15 mouse cellular contexts compared by ENCODE assay signal in genomic region chr11:22170962-22171638, GRCm38 (mm10).
A peak's percentile ranks its signal among the peaks of the same experiment; 100 is the strongest.
DNase-seq lines count a peak whose midpoint lies in the region; ATAC-seq lines count a peak whose summit lies in the region.
"Had no signal": no experiment of that assay in that cellular context is flagged by ENCODE, and none has a peak within 500 bp of the region (broad histone marks: within the 10 kb centered on the region; RNA-seq: fewer than 3 reads in every experiment).

No protein-coding gene starts in this region.

- peak overlapping the region; percentile 74 for H3K9ac ChIP-seq in heart, embryonic 16.5 days (ENCODE audit: low read length)
- H3K9ac ChIP-seq in liver, embryonic 15.5 days: no peak overlapping the region
- H3K9ac ChIP-seq in hindbrain, embryonic 13.5 days: no peak overlapping the region
- H3K9ac ChIP-seq in forebrain, embryonic 16.5 days (replicated peaks; ENCODE audit: low read depth, low read length): no peak overlapping the region
- H3K9ac ChIP-seq: midbrain, embryonic 12.5 days had no signal

- ATAC-seq in common myeloid progenitor, adult 5-6 weeks (replicated peaks; ENCODE audit: low read depth, poor library complexity, severe bottlenecking): peak; percentile 36; the same call in 1 of the 2 replicates
- peak; percentile 91 for ATAC-seq in heart, embryonic 16.5 days (replicated peaks; ENCODE audit: extremely low read depth, insufficient read depth, low FRiP score)
- peak; percentile 90 for ATAC-seq in liver, embryonic 15.5 days (ENCODE audit: insufficient read depth)
- no peak for ATAC-seq in hindbrain, embryonic 13.5 days (ENCODE audit: low FRiP score)
- ATAC-seq in forebrain, embryonic 16.5 days: no peak
- ATAC-seq: inflammation-experienced regulatory T-cells, adult 6 months; Patski had no signal

- whole genome bisulfite sequencing in heart, embryonic 16.5 days: 34% methylated on average over 6 of the region's 6 CpGs
- 32% methylated on average over 6 of the region's 6 CpGs for WGBS in liver, embryonic 15.5 days (ENCODE audit: insufficient replicate concordance)
- WGBS in hindbrain, embryonic 13.5 days: 96% methylated on average over 6 of the region's 6 CpGs
- WGBS in forebrain, embryonic 16.5 days: 90% methylated on average over 6 of the region's 6 CpGs

- no peaks in the 10 kb centered on the region for H3K27me3 ChIP-seq in heart, embryonic 16.5 days (ENCODE audit: control insufficient read depth, insufficient read depth, low read length)
- H3K27me3 ChIP-seq in liver, embryonic 15.5 days: no peaks in the 10 kb centered on the region
- H3K27me3 ChIP-seq in hindbrain, embryonic 13.5 days: no peaks in the 10 kb centered on the region
- no peaks in the 10 kb centered on the region for H3K27me3 ChIP-seq in forebrain, embryonic 16.5 days (replicated peaks; ENCODE audit: control insufficient read depth, insufficient read depth, low read length)
- H3K27me3 ChIP-seq: CH12.LX; midbrain, embryonic 12.5 days; Patski had no signal

- H3K4me1 ChIP-seq in heart, embryonic 16.5 days (ENCODE audit: control insufficient read depth, insufficient read depth, low read length): peaks cover 6% of the 10 kb centered on the region
- H3K4me1 ChIP-seq in liver, embryonic 15.5 days (replicated peaks): peaks cover 21% of the 10 kb centered on the region
- H3K4me1 ChIP-seq in hindbrain, embryonic 13.5 days (replicated peaks): no peaks in the 10 kb centered on the region
- no peaks in the 10 kb centered on the region for H3K4me1 ChIP-seq in forebrain, embryonic 16.5 days (replicated peaks; ENCODE audit: control insufficient read depth, insufficient read depth, low read length)

- H3K4me2 ChIP-seq in heart, embryonic 16.5 days (ENCODE audit: low read depth, low read length): peak overlapping the region; percentile 55
- H3K4me2 ChIP-seq in liver, embryonic 15.5 days: peak overlapping the region; percentile 41
- no peak overlapping the region for H3K4me2 ChIP-seq in hindbrain, embryonic 13.5 days
- no peak overlapping the region for H3K4me2 ChIP-seq in forebrain, embryonic 16.5 days (ENCODE audit: low read length)
- H3K4me2 ChIP-seq: midbrain, embryonic 12.5 days had no signal

- DNase-seq in heart, adult 18-20 months: peak; percentile 63 to 71
- no peak for DNase-seq in layer of hippocampus, adult 11-12 months (ENCODE audit: low spot score)
- DNase-seq: cerebellum, adult 8-10 months; kidney, postnatal 10 days; lung, adult 2 months; thymus, adult 2 months had no signal

- H3K9me3 ChIP-seq in heart, embryonic 16.5 days (replicated peaks; ENCODE audit: control insufficient read depth, low read length): 0 out of 2 replicates have a peak, but pooled peaks cover 4% of the 10 kb centered on the region
- no peaks in the 10 kb centered on the region for H3K9me3 ChIP-seq in liver, embryonic 15.5 days (replicated peaks)
- no peaks in the 10 kb centered on the region for H3K9me3 ChIP-seq in hindbrain, embryonic 13.5 days
- no peaks in the 10 kb centered on the region for H3K9me3 ChIP-seq in forebrain, embryonic 16.5 days (ENCODE audit: control insufficient read depth, low read length)
- H3K9me3 ChIP-seq: midbrain, embryonic 12.5 days had no signal

- peak overlapping the region; percentile 96 for H3K27ac ChIP-seq in heart, embryonic 16.5 days (ENCODE audit: low read length)
- peak overlapping the region; percentile 67 for H3K27ac ChIP-seq in liver, embryonic 15.5 days (replicated peaks)
- no peak overlapping the region for H3K27ac ChIP-seq in hindbrain, embryonic 13.5 days
- no peak overlapping the region for H3K27ac ChIP-seq in forebrain, embryonic 16.5 days (ENCODE audit: low read length)
- H3K27ac ChIP-seq: midbrain, embryonic 12.5 days had no signal

- peaks cover 25% of the 10 kb centered on the region for H3K36me3 ChIP-seq in heart, embryonic 16.5 days (ENCODE audit: control insufficient read depth, insufficient read depth)
- H3K36me3 ChIP-seq in liver, embryonic 15.5 days (replicated peaks): peaks cover 14% of the 10 kb centered on the region
- H3K36me3 ChIP-seq in hindbrain, embryonic 13.5 days: peaks cover 25% of the 10 kb centered on the region
- no peaks in the 10 kb centered on the region for H3K36me3 ChIP-seq in forebrain, embryonic 16.5 days (ENCODE audit: control insufficient read depth, insufficient read depth)

- H3K4me3 ChIP-seq in heart, embryonic 16.5 days (ENCODE audit: low read length): peak overlapping the region; percentile 58
- H3K4me3 ChIP-seq in liver, embryonic 15.5 days (replicated peaks): peak overlapping the region; percentile 10
- no peak overlapping the region for H3K4me3 ChIP-seq in hindbrain, embryonic 13.5 days
- no peak overlapping the region for H3K4me3 ChIP-seq in forebrain, embryonic 16.5 days (replicated peaks; ENCODE audit: low read length)
- H3K4me3 ChIP-seq: midbrain, embryonic 12.5 days had no signal

Comparison
In these comparisons a context has a peak if more than half of its experiments do, and no peak if none do; other contexts are left out.
1. ATAC-seq: peak in common myeloid progenitor, adult 5-6 weeks (single experiment), heart, embryonic 16.5 days (single experiment) and liver, embryonic 15.5 days (single experiment); none in hindbrain, embryonic 13.5 days (single experiment) and forebrain, embryonic 16.5 days (single experiment).
2. H3K27ac ChIP-seq: peak in heart, embryonic 16.5 days (single experiment) and liver, embryonic 15.5 days (single experiment); none in hindbrain, embryonic 13.5 days (single experiment) and forebrain, embryonic 16.5 days (single experiment).
3. H3K4me2 ChIP-seq: peak in heart, embryonic 16.5 days (single experiment) and liver, embryonic 15.5 days (single experiment); none in hindbrain, embryonic 13.5 days (single experiment) and forebrain, embryonic 16.5 days (single experiment).
4. H3K4me3 ChIP-seq: peak in heart, embryonic 16.5 days (single experiment) and liver, embryonic 15.5 days (single experiment); none in hindbrain, embryonic 13.5 days (single experiment) and forebrain, embryonic 16.5 days (single experiment).